ENCODE assay signal across 8 mouse cellular contexts in the genomic region with DNA sequence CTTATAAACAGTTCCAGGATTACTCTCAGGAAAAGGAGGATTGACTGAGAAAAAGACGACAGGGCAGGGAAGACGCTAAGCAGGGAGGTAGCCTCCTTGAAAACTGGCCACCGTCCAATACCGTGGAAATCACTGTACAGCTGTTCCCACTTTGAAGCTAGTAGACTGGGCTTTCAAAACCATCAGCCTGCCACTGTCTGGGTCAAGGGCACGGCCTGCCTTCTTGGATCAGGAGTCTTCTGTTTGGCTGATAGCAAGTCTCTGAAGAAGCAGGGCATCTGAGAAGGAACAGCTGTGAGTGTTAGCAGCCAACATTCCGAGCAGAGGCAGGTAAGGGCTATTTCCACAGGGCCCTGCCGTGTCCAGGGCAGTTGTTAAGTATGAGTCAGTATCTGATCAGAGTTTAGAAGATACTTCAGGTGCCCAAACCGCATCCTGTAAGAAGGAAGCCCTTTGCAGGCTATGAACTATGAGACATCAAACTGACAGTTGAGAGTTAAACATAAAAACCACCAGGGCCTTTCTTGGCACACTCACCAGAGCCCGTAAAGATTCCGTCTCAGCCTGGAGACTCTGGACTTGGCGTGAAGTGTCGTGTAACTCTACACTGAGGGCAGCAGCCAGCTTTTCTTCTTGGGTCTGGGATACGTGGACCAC. TPM values are rescaled to one million over a fixed set of nuclear protein-coding genes. Genes with fewer than 3 reads are reported as not detected.
DNase-seq lines count a peak whose midpoint lies in the region; ATAC-seq and TF ChIP-seq lines count a peak whose summit lies in the region.

No protein-coding gene starts in this region.

- DNase-seq in hindbrain, postnatal 0 days (ENCODE audit: low spot score), result peak; percentile 31
- peak; percentile 75 for DNase-seq in 416B (ENCODE audit: low read depth)
- no peak for DNase-seq in cerebellum, adult 2 months
- DNase-seq in layer of hippocampus, postnatal 14 days (ENCODE audit: low spot score in 2 of 2), result no peak
- no peak for DNase-seq in left cerebral cortex, adult 11 months (ENCODE audit: low spot score)

- H3K4me3 ChIP-seq in hindbrain, postnatal 0 days (ENCODE audit: low read length), result no peak overlapping the region
- H3K4me3 ChIP-seq in hindbrain, embryonic 13.5 days, result no peak overlapping the region
- H3K4me3 ChIP-seq in embryonic facial prominence, embryonic 13.5 days, result no peak overlapping the region
- no peak overlapping the region for H3K4me3 ChIP-seq in intestine, embryonic 15.5 days (replicated peaks)
- H3K4me3 ChIP-seq in cerebellum, adult 2 months (replicated peaks; ENCODE audit: insufficient read depth, low read depth, low read length), result no peak overlapping the region

- no peak for ATAC-seq in hindbrain, postnatal 0 days
- ATAC-seq in hindbrain, embryonic 13.5 days (ENCODE audit: low FRiP score), result no peak
- 0 out of 2 replicates have a peak, but pooled peaks have one; percentile 11 for ATAC-seq in embryonic facial prominence, embryonic 13.5 days (ENCODE audit: insufficient number of reproducible peaks, insufficient read depth, low FRiP score, low TSS enrichment, low read depth)
- peak; percentile 43; the same call in 1 of the 2 replicates for ATAC-seq in intestine, embryonic 15.5 days

- peak overlapping the region; percentile 12; the same call in 1 of the 2 replicates for H3K27ac ChIP-seq in hindbrain, postnatal 0 days
- no peak overlapping the region; the same call in 1 of the 2 replicates for H3K27ac ChIP-seq in hindbrain, embryonic 13.5 days
- H3K27ac ChIP-seq in embryonic facial prominence, embryonic 13.5 days, result peak overlapping the region; percentile 75
- peak overlapping the region; percentile 25 for H3K27ac ChIP-seq in intestine, embryonic 15.5 days
- H3K27ac ChIP-seq in cerebellum, adult 2 months (ENCODE audit: insufficient read depth, low read length), result no peak overlapping the region

- no peaks in the 10 kb centered on the region for H3K4me1 ChIP-seq in hindbrain, postnatal 0 days (ENCODE audit: insufficient read depth, low read length)
- peaks cover 11% of the 10 kb centered on the region for H3K4me1 ChIP-seq in hindbrain, embryonic 13.5 days (replicated peaks)
- peaks cover 25% of the 10 kb centered on the region for H3K4me1 ChIP-seq in embryonic facial prominence, embryonic 13.5 days
- peaks cover 6% of the 10 kb centered on the region for H3K4me1 ChIP-seq in intestine, embryonic 15.5 days (replicated peaks)
- H3K4me1 ChIP-seq in cerebellum, adult 2 months (ENCODE audit: control insufficient read depth, insufficient read depth, low read length), result no peaks in the 10 kb centered on the region

- H3K36me3 ChIP-seq in hindbrain, postnatal 0 days (ENCODE audit: insufficient read depth, low read length), result no peaks in the 10 kb centered on the region
- no peaks in the 10 kb centered on the region for H3K36me3 ChIP-seq in hindbrain, embryonic 13.5 days
- no peaks in the 10 kb centered on the region for H3K36me3 ChIP-seq in embryonic facial prominence, embryonic 13.5 days
- no peaks in the 10 kb centered on the region for H3K36me3 ChIP-seq in intestine, embryonic 15.5 days

- no peaks in the 10 kb centered on the region for H3K9me3 ChIP-seq in hindbrain, postnatal 0 days (ENCODE audit: low read length)
- H3K9me3 ChIP-seq in hindbrain, embryonic 13.5 days, result no peaks in the 10 kb centered on the region
- no peaks in the 10 kb centered on the region for H3K9me3 ChIP-seq in embryonic facial prominence, embryonic 13.5 days
- no peaks in the 10 kb centered on the region for H3K9me3 ChIP-seq in intestine, embryonic 15.5 days

- H3K27me3 ChIP-seq in hindbrain, postnatal 0 days (ENCODE audit: insufficient read depth, low read length), result no peaks in the 10 kb centered on the region
- 0 out of 2 replicates have a peak, but pooled peaks cover 2% of the 10 kb centered on the region for H3K27me3 ChIP-seq in hindbrain, embryonic 13.5 days
- no peaks in the 10 kb centered on the region for H3K27me3 ChIP-seq in embryonic facial prominence, embryonic 13.5 days
- no peaks in the 10 kb centered on the region for H3K27me3 ChIP-seq in intestine, embryonic 15.5 days (replicated peaks)
- H3K27me3 ChIP-seq in cerebellum, adult 2 months (ENCODE audit: control insufficient read depth, insufficient read depth, low read length), result no peaks in the 10 kb centered on the region

- H3K4me2 ChIP-seq in hindbrain, postnatal 0 days (ENCODE audit: low read depth, low read length), result no peak overlapping the region
- no peak overlapping the region for H3K4me2 ChIP-seq in hindbrain, embryonic 13.5 days
- H3K4me2 ChIP-seq in embryonic facial prominence, embryonic 13.5 days, result no peak overlapping the region
- no peak overlapping the region for H3K4me2 ChIP-seq in intestine, embryonic 15.5 days (replicated peaks)

- TF ChIP-seq CTCF in hindbrain, postnatal 0 days (IDR thresholded peaks at IDR 0.05; ENCODE audit: low read depth), result no peak
- no peak for TF ChIP-seq CTCF in cerebellum, adult 2 months (IDR thresholded peaks at IDR 0.05; ENCODE audit: borderline replicate concordance, insufficient read depth, low read depth, low read length)

- WGBS in hindbrain, postnatal 0 days, result 41% methylated on average over 13 of the region's 13 CpGs
- WGBS in hindbrain, embryonic 13.5 days, result 73% methylated on average over 13 of the region's 13 CpGs
- 23% methylated on average over 13 of the region's 13 CpGs for WGBS in embryonic facial prominence, embryonic 13.5 days
- 30% methylated on average over 13 of the region's 13 CpGs for WGBS in intestine, embryonic 15.5 days
- WGBS in cerebellum, adult 2 months, result 28% methylated on average over 13 of the region's 13 CpGs

- no peak for TF ChIP-seq POLR2A in cerebellum, adult 2 months (IDR thresholded peaks at IDR 0.05; ENCODE audit: borderline replicate concordance, insufficient read depth, low read length)

- no peak overlapping the region for H3K9ac ChIP-seq in hindbrain, postnatal 0 days (replicated peaks; ENCODE audit: low read length)
- H3K9ac ChIP-seq in hindbrain, embryonic 13.5 days, result no peak overlapping the region
- no peak overlapping the region for H3K9ac ChIP-seq in embryonic facial prominence, embryonic 13.5 days
- H3K9ac ChIP-seq in intestine, embryonic 15.5 days, result no peak overlapping the region

RNA-seq across cellular contexts. Expression of gene Bfsp2, which starts 48.0 kb away (rescaled TPM):
- 1.8 and 4.2 TPM in 2 replicates for total RNA-seq in hindbrain, postnatal 0 days (2014; rRNA removed)
- 7.7 and 8.7 TPM in 2 replicates for polyA plus RNA-seq in hindbrain, postnatal 0 days (2015; fragmentation: Nextera tagmentation; extraction: Ambion mirVana)
- polyA plus RNA-seq in hindbrain, embryonic 13.5 days (2015; fragmentation: Nextera tagmentation; extraction: Ambion mirVana), result 3.1 and 4.5 TPM in 2 replicates
- 2.6 and 5.1 TPM in 2 replicates for polyA plus RNA-seq in embryonic facial prominence, embryonic 13.5 days (2015; fragmentation: Nextera tagmentation; extraction: Ambion mirVana)
- polyA plus RNA-seq in intestine, embryonic 15.5 days (2015; fragmentation: Nextera tagmentation; extraction: Ambion mirVana), result 0.19 and 0.76 TPM in 2 replicates
- polyA plus RNA-seq in cerebellum, adult 2 months (2012; rRNA removed), result 7.6 and 9.2 TPM in 2 replicates
- total RNA-seq in layer of hippocampus, postnatal 14 days (2021), result 10 to 100 TPM; 10.5 to 11.8 TPM

Comparison
In these comparisons a context has a peak if more than half of its experiments do, and no peak if none do; other contexts are left out.
1. H3K27ac ChIP-seq: peak in hindbrain, postnatal 0 days (single experiment), embryonic facial prominence, embryonic 13.5 days (single experiment) and intestine, embryonic 15.5 days (single experiment); none in hindbrain, embryonic 13.5 days (single experiment) and cerebellum, adult 2 months (single experiment).
2. ATAC-seq: peak in embryonic facial prominence, embryonic 13.5 days (single experiment) and intestine, embryonic 15.5 days (single experiment); none in hindbrain, postnatal 0 days (single experiment) and hindbrain, embryonic 13.5 days (single experiment).
3. DNase-seq: peak in hindbrain, postnatal 0 days (single experiment) and 416B (single experiment); none in cerebellum, adult 2 months (0 of 2), layer of hippocampus, postnatal 14 days (0 of 2) and left cerebral cortex, adult 11 months (single experiment).